Mouse (Mus musculus) heart, adult 11 months (tissue): ENCODE measurements at regions not wholly inside any gene's neighbourhood (a gene's known extent, or its start where the extent isn't known, plus 50 kb on each side); places are given as distances from the start of the nearest gene placed in this dataset.
A peak's percentile ranks its signal among the peaks of the same experiment; 100 is the strongest.

Source experiments
- DNase-seq: peaks from one replicate; pipeline ENCODE4 v3.0.0; 2022

DNA sequence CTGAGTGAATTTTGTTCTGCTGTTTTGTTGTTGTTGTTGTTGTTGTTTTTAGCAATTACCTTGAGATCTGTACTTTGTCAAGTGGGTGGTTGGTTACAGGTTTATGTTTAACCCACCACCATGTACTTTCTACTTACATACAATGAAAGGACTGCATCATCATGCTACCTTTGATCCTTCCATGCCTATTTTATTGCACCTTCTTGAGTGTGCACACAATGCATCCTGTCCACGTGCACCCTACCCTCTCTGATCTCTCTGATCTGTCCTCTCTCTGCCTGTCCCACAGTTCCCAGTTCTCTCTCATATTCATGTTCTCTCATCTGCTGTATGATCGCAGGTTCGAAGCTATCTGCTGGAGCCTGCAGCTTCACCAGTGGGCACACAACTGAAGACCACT is 59.9 kb upstream of the Gas1 start:
- DNase-seq = peak; percentile 68

DNA sequence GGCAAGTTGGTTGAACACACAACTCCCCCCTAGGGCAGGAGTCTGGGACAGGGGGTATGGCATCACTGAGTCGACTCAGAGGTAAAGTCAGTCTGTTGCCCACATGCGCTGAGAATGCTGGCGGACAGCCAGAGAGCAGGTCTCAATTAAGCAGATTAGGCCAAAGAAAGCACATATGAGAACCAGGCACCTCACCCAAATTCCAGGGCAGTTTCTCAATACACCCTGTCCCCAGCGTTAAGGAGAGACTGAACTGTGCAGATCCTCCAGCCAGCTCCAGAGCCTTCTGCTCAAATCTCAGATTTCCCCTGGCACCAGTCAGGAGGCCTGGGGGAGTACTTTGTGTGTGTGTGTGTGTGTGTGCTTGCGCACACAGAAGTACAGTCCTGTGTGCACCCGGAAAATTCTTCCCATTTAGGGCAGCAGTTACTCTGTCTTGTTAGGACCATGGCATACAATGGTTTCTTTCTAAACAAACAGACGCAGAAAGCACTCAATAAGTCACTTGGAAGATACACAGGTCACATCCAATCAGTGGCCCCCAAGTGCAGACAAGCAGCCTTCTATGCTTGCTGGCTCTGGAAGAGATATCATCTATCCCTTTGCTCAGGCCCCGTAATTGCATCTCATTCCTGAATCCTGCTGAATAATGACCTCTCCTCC is 65.4 kb upstream of the Gas1 start:
- peak; percentile 94 for DNase-seq

DNA sequence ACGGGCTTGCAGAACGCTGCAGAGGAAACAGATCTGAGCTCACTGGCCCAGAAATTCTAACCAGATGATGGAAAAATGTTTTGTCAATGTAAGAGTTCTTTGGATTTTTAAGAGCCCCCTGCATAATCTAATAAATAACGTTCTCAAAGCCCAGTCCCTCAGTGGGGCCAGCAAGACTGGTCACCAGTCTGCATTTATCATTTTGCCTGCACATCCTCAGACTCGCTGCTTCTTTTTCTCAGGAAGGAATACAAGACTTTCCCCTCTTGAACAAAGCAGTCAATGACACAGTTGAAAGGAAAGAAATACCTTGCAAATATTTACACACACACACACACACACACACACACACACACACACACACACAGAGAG is 65.9 kb upstream of the Gas1 start:
- no peak for DNase-seq

DNA sequence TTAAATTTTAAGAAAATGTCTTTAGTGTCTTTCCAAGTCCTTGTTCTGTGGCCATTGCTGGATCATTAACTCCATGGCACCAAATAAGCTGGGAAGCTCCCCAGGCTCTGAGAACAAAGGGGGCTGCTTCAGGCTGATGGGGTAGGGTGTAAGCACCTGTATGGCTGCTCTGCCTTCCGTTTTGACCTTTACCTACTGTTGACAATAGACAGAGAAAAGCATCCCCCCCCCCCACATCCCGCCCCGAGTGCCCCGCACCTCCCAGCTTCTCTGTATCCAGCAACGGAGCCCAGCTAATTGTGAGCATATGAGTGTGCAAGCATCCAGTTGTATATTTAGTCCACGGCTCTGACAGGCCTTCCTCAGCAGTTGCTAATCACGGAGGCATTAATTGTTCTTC is 78.0 kb upstream of the Gas1 start:
- DNase-seq = peak; percentile 80

DNA sequence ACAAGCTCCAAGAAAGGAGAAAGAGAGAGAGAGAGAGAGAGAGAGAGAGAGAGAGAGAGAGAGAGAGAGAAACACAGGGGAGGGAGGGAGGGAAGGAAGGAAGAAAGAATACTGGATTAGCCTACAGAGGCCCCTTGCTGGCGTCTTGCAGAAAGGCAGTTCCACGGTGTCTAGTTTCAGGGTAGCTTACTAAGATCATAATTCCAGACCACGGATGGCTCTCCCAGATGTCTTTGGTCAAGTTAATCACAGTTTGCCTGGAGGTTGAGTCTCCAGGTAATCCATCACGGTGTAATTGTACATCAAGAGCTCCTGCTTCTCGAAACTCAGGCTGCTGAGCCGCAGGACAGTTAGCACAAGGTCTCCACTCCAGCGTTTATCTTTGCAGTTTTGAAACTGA is 78.5 kb upstream of the Gas1 start:
- peak; percentile 41 for DNase-seq

DNA sequence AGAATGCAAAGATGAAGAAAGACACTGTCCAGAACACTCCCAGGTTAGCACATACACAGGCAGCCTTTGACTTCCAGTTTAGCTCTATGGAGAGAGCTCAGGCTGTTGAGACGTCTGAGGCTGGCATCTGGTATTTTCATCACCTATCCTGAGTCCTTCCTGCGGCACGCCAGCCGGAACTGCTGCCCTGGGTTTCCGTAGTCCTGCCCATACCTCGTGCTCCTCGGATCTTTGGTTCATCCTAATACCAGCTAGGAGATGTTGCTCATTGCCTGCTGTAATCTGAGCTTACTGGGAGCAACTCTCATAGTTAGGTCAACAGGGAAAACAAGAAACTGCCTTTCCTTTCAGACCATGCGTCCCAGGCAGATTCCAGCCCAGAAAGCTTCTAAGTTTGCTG is 79.8 kb upstream of the Gas1 start:
- peak; percentile 87 for DNase-seq

DNA sequence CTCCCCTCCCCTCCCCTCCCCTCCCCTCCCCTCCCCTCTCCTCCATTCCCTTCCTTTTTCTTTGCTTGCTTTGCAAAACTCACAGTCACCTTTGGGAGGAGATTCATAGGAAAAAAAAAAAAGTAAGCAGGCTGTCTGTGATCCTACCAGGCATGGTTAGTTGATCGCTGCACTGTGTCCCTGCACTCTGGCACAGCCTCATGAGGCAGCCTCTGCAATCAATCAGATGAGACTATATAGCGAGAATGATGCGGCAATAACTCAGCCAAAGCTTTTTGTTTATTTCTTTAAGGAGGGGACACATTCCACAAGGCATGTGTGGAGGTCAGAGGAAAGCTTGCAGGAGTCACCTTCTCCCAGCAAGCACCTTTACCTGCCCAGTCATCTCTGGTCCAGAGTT is 80.7 kb upstream of the Gas1 start:
- peak; percentile 78 for DNase-seq

DNA sequence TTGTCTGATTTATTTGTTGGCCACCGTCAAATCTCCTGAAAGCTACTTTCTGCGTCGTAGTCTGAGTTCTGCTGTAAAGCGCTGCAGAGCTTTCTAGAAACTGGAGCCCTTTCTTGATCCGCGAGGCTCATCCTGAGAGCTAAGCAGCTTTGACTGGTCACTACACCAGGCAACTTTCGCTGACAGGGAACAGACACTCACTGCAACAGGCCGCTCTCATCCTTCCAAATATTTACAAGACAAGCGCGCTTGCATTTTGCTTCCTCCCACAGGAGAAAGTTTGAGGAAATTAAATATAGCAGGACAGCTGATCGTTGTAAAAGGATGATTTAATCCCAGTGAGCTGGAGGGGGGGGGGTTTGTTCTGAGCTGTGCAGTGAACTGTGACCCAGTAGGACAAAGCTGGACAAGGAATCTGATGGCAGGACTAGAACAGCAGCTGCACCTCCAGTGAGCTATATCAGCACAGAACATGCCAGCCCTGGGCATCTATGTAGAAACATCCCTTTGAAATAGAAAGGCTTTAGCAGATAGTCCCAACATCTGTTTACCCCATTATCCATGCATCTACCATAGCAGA is 85.4 kb upstream of the Gas1 start:
- DNase-seq = peak; percentile 91

DNA sequence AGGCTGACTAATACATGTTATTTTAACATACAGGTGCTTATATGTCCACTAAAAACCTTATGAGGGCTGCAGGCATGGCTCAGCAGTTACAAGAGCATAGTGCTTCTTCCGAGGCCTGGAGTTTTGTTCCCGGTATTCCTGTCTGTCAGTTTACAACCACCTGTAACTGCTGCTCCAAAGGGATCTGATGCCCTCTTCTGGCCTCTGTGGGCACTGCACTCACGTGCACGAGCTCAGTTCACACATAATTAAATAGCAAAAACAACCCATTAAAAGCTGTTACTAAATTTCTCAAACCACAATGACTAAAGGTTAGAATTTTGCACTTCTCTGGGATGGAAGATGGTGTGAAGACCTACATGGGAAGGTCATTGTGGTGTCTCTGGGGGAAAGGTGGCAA is 87.3 kb upstream of the Gas1 start:
- no peak for DNase-seq

DNA sequence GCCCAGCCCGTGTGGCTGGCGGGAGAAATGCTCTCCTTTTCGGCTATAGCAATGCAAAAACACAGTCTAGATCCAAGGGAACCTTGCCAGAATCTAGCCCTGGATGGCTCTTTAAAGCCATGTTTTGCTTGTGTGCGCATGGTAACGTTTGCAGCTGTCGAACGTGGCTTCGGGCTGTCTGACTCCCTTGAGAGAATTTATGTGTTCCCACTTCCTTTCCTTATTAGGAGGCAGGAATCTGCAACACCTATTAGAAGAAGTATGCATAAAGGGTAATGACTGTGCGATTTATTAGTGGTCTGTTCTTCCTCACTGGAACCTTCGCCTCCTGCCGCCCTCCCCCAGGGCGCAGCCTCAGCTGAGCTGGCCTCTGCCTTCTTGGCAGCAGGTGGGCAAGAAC is 90.4 kb upstream of the Gas1 start:
- DNase-seq = peak; percentile 95

DNA sequence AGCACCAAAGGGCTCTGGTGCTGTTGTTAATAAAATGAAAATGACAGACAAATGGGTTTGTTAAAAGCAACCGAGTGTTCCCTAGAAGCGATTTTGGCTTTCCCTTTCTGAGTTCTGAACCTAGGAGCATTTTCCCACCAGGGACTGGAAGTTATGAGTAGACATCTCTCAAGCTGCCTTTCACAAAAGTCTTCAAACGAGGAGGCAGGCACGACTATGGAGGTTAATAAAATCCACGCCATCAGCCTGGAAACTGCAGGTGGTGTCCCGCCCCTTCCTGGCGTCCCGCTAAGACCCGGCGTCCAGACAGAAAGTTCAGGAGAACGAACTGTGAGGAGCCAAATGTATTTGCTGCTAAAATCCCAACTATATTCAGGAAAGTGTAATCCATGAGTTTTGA is 91.1 kb upstream of the Gas1 start:
- DNase-seq = peak; percentile 87

DNA sequence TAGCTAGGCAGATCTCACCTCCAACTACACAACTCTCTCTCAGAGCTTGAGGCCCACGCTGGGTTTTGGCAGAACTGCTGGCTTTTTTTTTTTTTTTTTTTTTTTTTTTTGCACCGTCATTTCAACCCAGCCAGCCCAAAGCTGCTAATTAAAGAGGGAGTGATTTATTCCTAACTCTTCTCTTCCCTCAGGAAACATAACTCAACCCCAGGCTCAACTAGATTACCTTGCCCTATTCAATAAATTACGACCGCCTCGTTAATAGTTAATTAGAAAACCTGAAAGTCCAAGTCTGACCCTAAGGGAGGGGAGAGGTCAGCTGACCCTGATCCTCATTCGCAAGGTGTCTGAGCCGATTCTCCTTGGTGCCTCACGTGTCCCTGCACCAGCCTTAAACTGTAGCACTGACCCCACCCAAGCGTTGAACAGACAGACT is 92.3 kb upstream of the Gas1 start:
- no peak for DNase-seq

DNA sequence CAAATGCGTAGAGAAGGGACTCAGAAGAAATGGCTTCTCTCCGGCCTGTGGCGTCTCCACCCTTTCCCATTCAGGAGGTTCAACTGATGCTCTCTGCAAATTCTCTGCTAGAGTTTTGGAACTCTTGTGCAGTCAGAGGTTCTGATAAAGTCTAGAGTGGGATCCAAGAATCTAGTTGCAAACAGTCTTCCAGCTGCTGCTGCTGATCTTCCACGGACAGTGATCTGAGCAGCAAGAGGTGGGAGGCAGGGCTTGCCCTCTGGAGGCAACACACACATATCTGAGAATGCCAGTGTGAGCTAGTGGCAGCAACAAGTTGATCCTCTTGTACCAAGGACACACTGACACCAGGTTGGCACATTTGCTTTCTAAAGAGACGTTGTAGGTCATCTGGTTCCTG is 93.4 kb upstream of the Gas1 start:
- DNase-seq = peak; percentile 91

DNA sequence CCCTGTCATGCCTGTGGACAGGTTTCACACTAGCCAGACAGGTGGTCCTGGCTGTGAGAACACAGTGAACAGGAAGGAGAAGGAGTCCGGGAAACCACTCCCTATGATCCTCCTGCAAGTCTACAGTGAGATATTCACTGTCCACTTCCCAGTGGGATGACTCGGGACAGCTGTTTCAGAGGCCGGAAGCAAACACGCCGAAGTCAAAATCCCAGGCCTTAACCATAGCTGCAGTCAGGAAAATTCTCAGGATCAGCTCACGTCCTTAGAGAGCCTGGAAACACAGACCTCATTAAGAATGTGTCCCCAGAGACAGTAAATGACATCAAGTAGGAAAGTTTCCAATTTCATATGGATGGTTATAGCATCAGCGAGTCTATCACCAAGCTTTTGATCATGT is 96.2 kb upstream of the Gas1 start:
- DNase-seq = peak; percentile 97

DNA sequence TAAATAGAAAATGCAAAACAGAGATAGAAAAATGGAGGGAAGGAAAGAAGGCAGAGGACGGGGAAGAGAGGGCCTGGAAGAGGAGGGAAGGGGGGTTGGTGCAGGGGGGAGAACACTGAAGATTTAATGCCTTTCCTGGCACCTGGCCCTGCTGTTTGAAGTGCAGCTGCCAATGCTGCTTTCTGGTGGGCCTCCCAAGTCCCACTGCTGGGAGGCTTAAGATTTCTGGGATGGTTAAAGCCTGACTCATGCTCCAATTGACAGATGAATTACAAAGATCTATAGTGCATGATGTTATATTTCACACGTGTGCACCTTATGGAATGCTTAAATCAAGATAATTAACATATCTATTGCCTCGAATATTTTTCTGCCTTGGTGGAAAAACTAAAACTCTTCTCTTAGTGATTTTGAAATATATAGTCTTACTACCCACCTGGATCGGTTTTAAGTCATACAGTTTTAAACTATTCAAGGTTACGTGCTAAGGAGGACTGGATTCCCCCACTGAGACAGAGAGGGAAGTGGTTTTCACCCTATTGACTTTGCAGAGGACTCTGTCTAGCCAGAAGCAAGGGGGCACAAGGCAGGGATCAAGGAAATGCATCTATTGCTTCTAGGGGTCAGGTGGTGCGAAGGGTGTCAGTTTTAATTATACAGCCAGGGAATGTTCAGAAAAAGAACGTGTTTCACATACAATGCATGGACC is 105.5 kb upstream of the Gas1 start:
- no peak for DNase-seq

DNA sequence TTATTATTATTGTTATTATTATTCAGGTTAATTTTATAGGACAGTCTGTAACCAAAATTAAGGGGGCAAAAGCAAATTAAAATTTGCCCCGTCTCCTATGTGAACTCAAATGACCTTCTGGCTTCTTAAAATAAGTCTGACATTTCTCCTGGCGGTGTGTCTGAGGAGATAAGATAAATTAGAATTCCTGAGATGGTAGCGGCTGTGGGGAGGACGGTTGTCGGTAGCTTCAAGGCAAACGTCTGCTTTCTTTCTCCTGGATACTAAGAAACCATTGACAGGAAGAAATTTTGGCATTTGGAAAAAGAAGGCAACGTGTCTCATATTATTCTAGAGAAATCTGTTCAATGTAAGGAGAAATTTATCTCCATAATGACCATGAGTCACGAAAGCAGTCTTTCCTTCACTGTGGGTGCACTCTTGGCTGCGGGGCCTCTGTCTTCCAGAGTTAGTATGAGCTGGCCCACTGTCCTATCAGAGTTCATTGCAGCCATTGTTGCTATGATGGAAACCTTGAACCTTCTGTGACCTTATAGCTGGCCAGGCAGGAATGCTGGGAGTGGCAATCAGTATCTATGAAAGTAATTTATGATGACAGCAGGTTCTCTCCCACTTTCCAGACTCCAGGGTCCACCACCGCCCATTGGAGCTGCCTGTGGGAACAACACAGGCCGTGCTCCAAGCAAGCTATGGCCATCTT is 109.5 kb upstream of the Gas1 start:
- DNase-seq = peak; percentile 95

DNA sequence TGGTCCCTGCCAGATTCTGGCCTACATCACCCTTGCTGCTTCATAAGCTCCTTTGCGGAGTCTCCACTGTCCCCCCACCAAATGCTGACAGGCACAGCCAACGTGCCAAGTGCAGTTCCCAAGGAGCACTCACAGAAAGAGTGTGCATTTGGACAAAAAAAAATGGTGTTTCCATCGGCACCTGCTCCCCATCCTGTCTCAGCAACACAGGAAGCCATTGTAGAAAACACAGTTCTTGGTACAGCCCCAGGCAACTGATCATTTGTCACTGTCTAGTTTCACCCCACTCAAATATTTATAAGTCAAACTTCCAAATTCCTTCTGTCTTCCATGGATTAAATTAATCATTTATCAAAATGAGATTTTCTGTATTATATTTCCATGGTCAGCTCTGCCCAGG is 112.5 kb upstream of the Gas1 start:
- DNase-seq = peak; percentile 18

DNA sequence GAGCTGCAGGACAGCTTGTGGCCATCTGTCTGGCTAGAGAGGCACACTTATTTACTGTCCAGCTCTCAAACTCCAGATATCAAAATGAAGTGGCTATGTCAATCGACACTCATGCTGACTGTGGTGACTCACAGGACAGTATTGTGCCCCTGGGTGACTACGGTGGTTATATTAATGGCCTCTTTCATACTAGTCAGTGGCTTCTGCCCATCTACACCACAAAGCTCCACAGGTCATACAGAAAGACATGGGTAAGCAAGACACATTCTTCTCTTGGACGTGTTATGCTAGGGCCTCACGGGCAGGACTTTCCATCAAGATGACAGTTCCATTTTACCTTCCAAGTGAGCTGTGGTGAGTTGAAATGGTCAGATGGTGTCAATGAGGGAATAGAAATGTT is 113.7 kb upstream of the Gas1 start:
- DNase-seq = no peak

DNA sequence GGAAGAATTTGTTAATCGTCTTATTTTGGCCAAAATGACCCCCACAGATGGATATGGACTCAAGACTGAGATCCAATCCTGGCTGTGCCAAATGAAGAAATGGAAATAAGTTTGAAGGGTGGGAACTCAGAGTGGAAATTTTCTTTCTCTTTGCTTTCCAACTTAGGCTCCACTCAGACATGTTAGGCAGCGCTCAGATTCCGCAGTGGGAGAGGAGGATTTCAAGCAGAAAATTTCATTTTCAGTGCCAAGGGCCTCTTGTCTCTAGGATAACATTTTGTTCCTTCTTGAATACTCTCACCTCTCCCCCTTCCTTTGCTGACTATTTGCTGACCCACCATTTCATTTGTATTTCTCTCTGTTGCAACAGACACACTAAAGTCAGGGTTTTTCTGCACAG is 114.2 kb upstream of the Gas1 start:
- peak; percentile 93 for DNase-seq

DNA sequence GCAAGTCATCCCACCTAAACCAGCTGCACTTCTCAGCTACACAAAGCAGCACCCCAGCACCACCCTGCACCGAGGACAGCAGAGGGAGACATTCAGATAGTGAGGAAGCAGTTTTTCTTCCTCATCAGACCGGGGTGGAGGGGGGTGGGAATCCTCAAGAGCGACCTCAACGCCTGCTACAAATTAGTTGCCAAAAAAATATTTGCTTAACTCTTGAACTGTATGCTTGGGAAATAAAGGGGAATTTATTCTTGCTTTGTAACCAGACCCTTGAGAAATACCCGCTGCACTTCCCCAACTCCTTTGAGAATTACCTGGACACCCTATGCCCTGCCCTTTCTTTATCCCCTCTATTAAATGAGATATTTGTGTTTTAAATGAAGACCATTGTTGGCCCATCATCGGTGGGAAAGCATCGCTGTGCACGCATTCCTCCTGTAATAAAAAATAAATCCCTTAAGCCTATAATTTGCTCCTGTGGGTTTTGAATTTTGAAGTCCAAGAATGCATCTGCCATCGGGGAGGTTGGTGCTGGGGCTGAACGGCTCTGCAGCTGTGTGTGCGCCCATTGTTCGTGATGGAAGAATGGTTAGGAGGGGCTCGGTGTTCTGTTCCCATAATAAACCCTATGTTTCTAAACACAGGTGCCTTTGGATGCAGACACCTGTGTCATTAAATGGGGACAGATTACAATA is 119.2 kb upstream of the Gas1 start:
- peak; percentile 87 for DNase-seq

DNA sequence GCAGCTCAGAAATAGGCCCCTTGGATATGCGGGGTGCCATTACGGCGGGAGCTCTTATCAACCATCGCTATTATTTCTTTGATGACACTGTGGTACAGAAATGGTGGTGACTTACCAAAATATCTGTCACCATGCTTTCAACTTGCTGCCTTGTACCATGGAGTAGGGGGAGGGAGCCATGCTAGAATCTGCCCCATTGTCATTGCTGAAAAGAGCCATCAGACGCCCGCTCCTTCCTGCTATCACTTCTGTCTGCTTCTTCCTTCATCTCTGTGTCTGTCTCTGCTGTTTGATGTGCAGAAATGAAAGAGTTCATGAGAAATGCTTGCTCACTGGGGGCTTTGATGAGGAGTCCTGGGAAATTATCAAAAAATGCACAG is 119.7 kb upstream of the Gas1 start:
- peak; percentile 66 for DNase-seq

DNA sequence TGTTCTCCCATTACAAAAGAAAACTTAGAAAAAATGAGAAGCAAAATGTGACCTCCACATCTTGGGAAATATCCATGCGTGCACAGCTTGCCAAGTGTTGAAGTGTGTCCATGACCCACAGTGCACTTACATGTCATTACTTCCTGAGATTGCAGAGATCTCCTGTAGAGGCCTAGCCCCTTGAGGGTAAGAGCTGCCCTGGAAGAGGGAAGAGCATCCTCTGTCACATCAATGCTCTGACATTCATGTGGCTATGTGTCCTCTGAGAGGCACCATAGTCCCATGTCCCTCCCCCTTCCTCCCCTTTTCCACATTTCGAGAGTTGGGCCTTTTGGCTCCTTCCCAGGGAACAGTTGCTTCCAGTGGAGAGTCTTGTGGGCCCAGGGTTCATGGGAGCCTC is 121.4 kb upstream of the Gas1 start:
- DNase-seq = peak; percentile 98

DNA sequence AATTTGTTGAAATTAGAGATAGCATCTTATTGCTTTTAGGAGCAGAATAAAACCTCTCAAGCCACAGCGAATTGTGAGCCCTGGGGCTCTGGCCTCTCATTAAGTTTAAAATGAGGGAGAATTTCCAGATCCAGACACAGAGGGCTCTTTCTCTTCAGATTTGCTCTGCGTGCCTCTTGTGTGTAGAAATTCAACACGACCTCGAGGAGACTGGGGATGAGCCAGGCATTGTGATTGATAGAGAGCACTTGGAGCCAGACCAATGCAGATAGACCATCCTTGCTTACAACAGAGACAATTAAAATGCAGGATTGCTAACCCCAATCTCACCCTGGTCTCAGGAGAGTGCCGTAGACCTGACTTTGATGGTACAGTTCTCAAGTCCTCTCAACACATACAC is 121.9 kb upstream of the Gas1 start:
- peak; percentile 87 for DNase-seq
